Mouse (Mus musculus): ENCODE measurements around the gene Hnrnpf.

- no peak for TF ChIP-seq GATA1 (IDR thresholded peaks at IDR 0.05; ENCODE audit: borderline replicate concordance, low read length)
- no peak for TF ChIP-seq FLI1 (IDR thresholded peaks at IDR 0.05; ENCODE audit: low read length)
Observed at GRCm38 (mm10) chr6:117881997-117882396, 18.1 kb upstream of the Hnrnpf start.
